Mouse (Mus musculus) retina, postnatal 7 days (tissue): ENCODE results near the gene Fggy.
A peak's percentile ranks its signal among the peaks of the same experiment; 100 is the strongest.

ENCODE experiments used
- DNase-seq: peaks from one replicate; pipeline ENCODE4 v3.0.0-alpha.2; 2012; ENCODE audit warnings: low read depth, low spot score

Gene Fggy

DNA sequence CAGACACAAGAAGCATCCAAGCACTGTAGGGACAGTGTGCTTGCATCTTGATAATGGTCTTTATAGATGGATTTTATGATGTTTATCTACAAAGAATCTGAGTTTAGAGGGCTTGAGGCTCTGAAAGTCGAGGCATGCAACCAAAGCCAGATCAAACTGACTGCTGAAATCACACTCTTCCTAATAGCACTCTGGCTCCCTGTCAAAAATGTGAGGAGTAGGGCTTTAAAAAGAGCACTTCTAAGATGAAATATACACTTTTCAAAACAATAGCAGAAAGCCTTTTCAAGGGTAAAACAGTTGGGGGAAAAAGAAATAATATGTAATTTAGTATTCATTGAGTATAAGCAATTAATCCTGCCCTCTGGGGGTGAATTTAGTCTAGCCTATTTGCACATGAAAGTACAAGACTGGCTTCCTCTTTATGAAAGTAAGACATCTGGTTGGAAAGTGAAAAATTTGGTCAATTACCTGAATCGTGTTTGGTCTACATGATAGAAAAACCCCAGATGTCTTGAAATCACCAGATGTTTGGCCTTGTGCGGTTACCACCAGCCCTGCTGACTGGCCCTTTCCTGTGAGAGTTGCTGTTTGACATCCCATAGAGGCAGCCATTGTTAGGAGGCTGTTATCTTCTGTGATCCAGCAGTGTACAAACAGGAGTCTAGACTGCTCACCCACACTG is 172.0 kb downstream of the Fggy start:
- no peak for DNase-seq

GRCm38 (mm10) chr4:95731110-95731509 is 173.8 kb downstream of the Fggy start:
- DNase-seq, result no peak

GRCm38 (mm10) chr4:95733397-95734249 is 176.3 kb downstream of the Fggy start:
- peak; percentile 35 for DNase-seq

DNA sequence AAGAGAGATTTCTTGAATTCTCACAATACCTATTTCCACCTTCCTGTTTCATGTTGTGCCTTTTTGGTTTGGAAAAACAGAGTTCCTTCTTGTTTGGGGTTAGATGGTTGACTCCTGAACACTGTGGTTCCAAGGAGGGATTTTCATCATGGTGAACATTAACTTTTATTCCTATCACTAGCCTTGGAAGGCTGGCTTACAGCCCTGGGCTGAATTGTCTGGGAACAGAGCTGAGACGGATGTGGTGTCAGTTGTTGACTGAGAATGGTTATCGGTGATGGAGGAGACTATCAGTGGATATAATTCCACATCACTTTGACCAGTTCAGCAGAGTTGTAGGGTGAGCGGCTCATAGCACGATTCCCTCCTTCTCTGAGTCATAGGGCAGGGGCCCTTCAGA is 178.7 kb downstream of the Fggy start:
- no peak for DNase-seq

- no peak for DNase-seq
Observed at GRCm38 (mm10) chr4:95736674-95737073, 179.4 kb downstream of the Fggy start.

- DNase-seq, result no peak
Observed at GRCm38 (mm10) chr4:95738179-95738578, 180.9 kb downstream of the Fggy start.

DNA sequence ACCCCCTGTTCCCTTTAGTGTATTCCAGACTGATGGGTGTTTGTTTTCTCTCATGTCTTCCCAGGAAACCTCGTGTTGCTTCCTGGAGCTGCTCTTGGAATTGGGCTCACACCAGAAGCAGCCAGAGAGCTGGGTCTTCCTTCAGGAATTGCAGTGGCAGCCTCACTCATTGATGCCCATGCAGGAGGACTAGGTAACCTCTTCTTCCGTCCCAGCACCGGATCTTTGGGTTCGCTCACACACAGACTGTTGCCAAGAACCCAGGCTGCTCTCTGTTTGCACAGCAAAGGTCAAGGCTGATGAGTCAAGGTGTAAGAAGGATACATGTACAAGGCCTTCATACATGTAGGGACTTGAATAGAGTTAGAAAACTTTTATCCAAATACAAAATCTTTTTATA is 181.4 kb downstream of the Fggy start:
- DNase-seq, result no peak

DNA sequence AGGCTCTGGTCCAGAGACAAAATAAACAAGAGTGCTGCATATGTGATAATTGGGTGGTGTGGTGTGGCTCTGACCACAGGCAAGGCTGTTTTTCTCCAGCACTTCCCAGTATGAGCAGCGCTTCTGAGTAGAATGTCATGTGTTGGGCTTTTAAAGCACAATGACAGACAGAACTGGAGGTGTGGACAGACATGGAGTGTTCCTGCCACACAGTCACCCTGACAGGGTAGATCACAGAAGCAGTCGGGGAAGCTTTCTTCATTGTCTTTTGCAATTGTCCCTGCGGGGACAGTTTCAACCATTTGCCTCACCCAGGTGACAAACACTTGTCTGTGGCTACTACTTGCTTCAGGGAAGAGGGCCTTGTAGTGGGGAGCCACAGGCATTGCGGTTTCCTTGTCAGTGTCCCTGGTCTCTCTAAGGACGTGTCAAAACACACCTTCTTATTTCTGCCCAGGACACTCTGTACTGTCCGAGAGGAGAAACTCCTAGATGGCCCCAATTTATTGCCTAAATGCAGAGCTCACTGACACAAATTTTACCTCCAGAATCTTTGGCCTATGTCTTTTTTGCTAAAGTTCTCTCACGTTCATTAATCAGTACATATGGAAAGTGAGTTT is 183.9 kb downstream of the Fggy start:
- no peak for DNase-seq

DNA sequence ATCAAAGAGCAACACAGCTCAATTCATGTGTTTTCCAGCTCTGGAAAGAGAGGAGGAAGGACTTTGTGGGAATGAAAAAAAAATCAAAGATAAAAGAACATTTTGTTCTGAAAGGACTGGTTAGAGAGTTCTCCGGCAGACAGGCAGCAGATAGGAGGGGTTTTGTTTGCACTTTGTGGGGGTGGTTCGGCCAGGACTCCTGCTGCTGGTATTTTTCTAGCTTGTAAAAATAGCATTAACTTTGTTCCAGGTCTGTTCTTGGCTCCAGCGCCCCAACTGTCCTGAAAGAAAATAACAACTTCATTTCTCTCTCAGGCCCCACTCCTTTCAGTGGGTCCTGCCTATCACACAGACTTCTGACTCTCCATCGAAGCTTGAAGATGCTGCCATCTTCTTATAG is 185.7 kb downstream of the Fggy start:
- DNase-seq, result no peak

GRCm38 (mm10) chr4:95746954-95747353 is 189.6 kb downstream of the Fggy start:
- no peak for DNase-seq

- no peak for DNase-seq
Observed at GRCm38 (mm10) chr4:95747415-95748202, 190.3 kb downstream of the Fggy start.

- DNase-seq, result no peak
Observed at GRCm38 (mm10) chr4:95750186-95750585, 192.9 kb downstream of the Fggy start.

- no peak for DNase-seq
Observed at GRCm38 (mm10) chr4:95752538-95753188, 195.4 kb downstream of the Fggy start.

DNA sequence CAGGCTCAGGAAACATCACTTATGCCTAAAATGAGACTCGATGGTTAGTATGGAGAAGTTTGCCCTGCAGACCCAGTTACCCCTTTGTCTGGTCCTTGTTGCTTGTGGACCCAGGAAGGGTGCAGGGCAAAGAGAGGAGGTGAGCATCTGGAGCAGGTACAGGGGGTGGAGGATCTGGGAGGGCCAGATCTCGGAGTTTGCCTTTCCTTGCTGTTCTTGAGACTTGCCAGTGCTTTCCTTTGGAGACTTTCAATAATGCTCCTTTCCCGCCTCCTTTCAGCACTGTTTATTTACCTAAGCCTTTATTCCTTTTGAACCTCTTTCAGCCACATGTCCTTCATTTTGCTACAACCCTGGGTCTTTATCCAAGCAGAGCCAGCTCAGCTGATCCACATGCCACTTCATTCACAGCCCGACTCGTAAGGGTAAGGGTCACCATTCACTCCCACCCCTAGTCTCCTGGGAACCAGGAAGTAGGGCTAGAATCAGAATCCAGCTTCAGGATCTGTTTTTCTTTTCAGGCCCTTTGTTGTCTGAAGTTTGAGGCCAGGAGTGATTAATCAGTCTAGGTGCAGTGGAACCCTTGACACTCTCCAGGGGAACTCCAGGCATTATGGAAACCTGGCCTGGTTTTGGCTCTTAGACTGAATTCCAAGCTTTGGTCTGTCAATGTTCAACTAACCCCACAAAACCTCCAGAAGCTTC is 201.9 kb downstream of the Fggy start:
- DNase-seq, result no peak

DNA sequence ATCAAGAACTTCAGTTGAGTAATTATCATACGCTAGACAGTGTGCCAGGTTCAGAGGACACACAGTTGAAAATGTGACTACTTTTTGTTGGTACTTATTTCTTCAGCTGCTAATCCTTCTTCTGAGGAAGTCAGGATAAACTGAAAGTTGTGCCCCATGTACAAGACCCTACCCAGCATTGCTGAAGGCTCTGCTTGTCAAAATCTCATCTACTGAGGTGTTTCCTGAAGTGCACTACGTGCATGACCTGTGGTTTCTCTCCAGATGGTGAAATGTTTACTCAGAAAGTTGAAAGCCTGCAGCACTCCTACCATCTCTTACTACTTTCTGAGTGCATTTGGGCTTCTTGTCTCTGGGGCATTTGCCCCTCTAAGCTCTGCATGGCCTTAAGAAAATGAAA is 208.1 kb downstream of the Fggy start:
- no peak for DNase-seq

DNA sequence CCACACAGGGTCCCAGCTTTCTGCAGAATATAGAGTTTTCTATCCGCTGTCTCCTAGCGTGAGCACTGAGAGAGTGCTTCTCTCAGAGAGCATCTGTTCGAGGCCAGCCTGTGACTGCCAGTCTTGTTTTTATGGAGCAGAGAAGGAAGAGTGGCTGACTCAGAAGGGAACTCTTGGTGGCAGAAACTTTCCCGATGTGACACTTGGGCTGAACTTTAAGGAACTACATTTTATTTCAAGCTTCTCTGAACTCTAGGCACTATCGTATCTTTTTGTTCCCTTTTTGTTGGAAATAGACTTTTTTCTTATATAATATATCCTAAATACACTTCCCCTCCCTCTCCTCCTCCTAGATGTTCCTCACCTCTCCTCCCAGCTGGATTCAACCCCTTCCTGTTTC is 213.2 kb downstream of the Fggy start:
- DNase-seq, result no peak

- no peak for DNase-seq
Observed at GRCm38 (mm10) chr4:95771542-95771941, 214.2 kb downstream of the Fggy start.

GRCm38 (mm10) chr4:95771945-95772344 is 214.6 kb downstream of the Fggy start:
- DNase-seq, result no peak

GRCm38 (mm10) chr4:95772663-95773062 is 215.4 kb downstream of the Fggy start:
- DNase-seq, result no peak

GRCm38 (mm10) chr4:95775574-95775973 is 218.3 kb downstream of the Fggy start:
- DNase-seq, result no peak

DNA sequence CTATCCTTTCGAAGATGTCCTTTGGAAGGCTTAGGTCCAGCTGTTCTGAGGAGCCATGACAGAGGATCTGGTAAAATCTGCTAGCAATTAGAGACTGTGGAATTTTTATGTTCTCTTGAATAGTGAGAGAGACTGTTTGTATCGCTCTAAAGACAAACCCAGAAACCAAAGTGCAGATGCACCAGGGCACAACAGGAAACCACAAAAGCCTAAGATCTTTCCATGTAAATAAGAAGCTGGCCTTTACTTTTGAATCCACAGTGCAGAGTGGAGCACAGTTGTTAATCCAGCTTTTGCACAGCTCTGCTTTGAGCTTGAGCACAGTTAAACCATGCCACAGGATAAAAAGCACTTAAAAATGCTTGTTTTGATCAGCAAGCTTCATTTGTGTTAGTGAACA is 220.5 kb downstream of the Fggy start:
- no peak for DNase-seq
